Mouse (Mus musculus): Measurements from ENCODE around the gene Rcc2. TPM values are rescaled to one million over a fixed set of nuclear protein-coding genes. Genes with fewer than 3 reads are reported as not detected.

Rcc2 gene
- polyA plus RNA-seq, 1 experiment from 2014 or later: 106 TPM

- 94% methylated on average over 5 of the region's 5 CpGs for WGBS
- ATAC-seq (ENCODE audit: low FRiP score, low read depth): no peak
- Histone ChIP-seq H3K27ac (no peak overlapping the region), H3K9me3 (no peaks in the 10 kb centered on the region), H3K36me3 (peaks cover 76% of the 10 kb centered on the region), H3K27me3 (replicated peaks) (no peaks in the 10 kb centered on the region), H3K9ac (no peak overlapping the region), H3K4me2 (replicated peaks) (no peak overlapping the region), H3K4me3 (no peak overlapping the region), H3K4me1 (no peaks in the 10 kb centered on the region; the same call in 1 of the 2 replicates)
Measured at GRCm38 (mm10) chr4:140720091-140720490, 19.8 kb downstream of the Rcc2 start.

GRCm38 (mm10) chr4:140721968-140722490, 21.7 kb downstream of the Rcc2 start:
- H3K36me3 ChIP-seq: peaks cover 60% of the 10 kb centered on the region
- no peak overlapping the region for H3K4me2 ChIP-seq (replicated peaks)
- no peaks in the 10 kb centered on the region for H3K9me3 ChIP-seq
- no peak overlapping the region for H3K27ac ChIP-seq
- no peak overlapping the region for H3K9ac ChIP-seq
- H3K4me3 ChIP-seq: no peak overlapping the region
- H3K4me1 ChIP-seq: no peaks in the 10 kb centered on the region; the same call in 1 of the 2 replicates
- 90% methylated on average over 20 of the region's 20 CpGs for WGBS
- ATAC-seq (ENCODE audit: low FRiP score, low read depth): no peak
- no peaks in the 10 kb centered on the region for H3K27me3 ChIP-seq (replicated peaks)

DNA sequence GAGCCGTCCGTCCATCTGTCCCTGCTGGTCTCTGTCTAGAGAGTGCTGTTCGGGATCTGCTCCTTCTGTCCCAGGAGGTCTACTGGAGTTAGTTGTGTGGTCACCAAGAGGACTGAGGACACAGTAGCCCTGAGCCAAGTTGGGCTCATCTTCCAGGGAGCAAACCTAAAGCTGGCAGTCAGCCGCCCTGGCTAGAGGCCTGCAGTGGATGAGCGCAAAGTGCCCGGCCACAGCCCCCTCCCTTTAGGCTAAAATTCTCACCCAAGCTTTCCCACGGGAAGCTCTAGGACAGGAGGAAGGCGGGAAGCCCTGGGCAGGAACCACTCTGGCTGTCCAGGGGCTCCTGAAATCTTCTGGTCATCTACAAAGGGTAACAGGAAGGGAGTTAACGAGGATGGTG, 22.4 kb downstream of the Rcc2 start:
- ATAC-seq (ENCODE audit: low FRiP score, low read depth): no peak
- H3K36me3 ChIP-seq: peaks cover 56% of the 10 kb centered on the region
- 79% methylated on average over 9 of the region's 9 CpGs for WGBS
- H3K4me1 ChIP-seq: no peaks in the 10 kb centered on the region; the same call in 1 of the 2 replicates
- H3K9ac ChIP-seq: no peak overlapping the region
- no peak overlapping the region for H3K4me3 ChIP-seq
- no peaks in the 10 kb centered on the region for H3K27me3 ChIP-seq (replicated peaks)
- no peak overlapping the region for H3K27ac ChIP-seq
- H3K9me3 ChIP-seq: no peaks in the 10 kb centered on the region
- no peak overlapping the region for H3K4me2 ChIP-seq (replicated peaks)

DNA sequence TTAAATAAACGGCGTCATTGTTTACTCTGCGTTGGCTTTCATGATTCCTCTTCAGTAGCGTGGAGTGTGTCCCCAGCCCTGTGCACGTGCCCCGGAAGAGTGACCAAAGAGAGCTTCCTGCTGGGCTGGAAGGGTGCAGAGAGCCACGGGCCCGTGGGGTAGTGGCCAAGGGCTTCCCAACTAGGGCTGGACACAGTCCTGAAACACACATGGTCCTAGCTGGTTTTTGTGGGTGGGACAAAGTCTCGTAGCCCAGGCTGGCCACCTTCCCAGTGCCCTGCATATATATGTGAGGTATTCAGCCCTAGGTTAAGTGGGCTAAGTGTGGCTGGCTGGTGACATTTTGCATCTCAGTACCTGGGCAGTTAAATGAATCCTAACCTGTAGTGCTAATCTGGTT, 22.9 kb downstream of the Rcc2 start:
- Histone ChIP-seq H3K27ac (no peak overlapping the region), H3K4me2 (replicated peaks) (no peak overlapping the region), H3K27me3 (replicated peaks) (no peaks in the 10 kb centered on the region), H3K36me3 (peaks cover 51% of the 10 kb centered on the region), H3K9ac (no peak overlapping the region), H3K4me3 (no peak overlapping the region), H3K9me3 (no peaks in the 10 kb centered on the region), H3K4me1 (no peaks in the 10 kb centered on the region; the same call in 1 of the 2 replicates)
- ATAC-seq (ENCODE audit: low FRiP score, low read depth): no peak
- WGBS: 80% methylated on average over 9 of the region's 9 CpGs

DNA sequence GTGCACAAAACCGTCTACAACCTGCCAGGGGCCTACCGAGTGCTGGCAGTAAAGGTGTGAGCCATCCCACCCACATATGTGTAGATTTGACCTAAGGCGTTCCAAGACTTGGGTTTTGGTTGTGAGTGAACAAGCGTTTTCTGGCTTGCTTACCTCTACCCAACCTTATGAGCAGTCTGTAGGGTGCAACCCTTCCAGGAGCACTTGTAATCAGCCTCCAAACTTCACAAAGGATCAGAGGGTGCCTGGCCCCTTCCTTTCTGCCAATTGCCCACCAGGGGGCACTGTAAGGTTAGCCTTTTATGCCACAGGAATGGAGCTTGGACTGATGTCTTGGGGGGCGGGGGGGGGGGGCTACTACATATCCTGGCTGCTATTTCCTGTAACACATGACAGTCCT, 23.5 kb downstream of the Rcc2 start:
- Histone ChIP-seq H3K4me2 (replicated peaks) (no peak overlapping the region), H3K9ac (no peak overlapping the region), H3K9me3 (no peaks in the 10 kb centered on the region), H3K4me3 (no peak overlapping the region), H3K27ac (no peak overlapping the region), H3K36me3 (peaks cover 45% of the 10 kb centered on the region), H3K4me1 (no peaks in the 10 kb centered on the region; the same call in 1 of the 2 replicates), H3K27me3 (replicated peaks) (no peaks in the 10 kb centered on the region)
- WGBS: 60% methylated on average over 5 of the region's 5 CpGs
- ATAC-seq (ENCODE audit: low FRiP score, low read depth): 0 out of 2 replicates have a peak, but pooled peaks have one; percentile 56

DNA sequence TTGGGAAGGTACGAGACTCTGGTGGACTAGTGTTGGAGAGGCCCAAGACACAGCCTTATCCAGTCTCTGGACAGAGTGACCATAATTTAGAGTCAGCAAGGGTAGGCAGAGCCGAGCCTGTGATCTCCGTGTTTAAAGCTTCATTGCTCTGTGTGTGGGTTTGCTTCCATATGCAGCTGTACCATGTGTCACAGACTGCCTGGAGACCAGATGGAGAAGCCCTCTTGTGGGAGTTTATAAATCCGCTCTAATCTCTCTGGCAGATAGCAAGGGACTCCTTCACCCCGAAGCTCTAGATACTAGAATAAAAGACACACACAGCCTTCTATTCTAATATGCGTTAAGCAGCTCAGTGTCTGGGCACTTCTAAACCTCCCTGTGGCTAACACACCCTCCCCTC, 24.4 kb downstream of the Rcc2 start:
- H3K9ac ChIP-seq: no peak overlapping the region
- WGBS: 76% methylated on average over 6 of the region's 6 CpGs
- H3K27ac ChIP-seq: no peak overlapping the region
- no peak overlapping the region for H3K4me2 ChIP-seq (replicated peaks)
- no peak overlapping the region for H3K4me3 ChIP-seq
- H3K9me3 ChIP-seq: no peaks in the 10 kb centered on the region
- no peak for ATAC-seq (ENCODE audit: low FRiP score, low read depth)
- H3K27me3 ChIP-seq (replicated peaks): no peaks in the 10 kb centered on the region
- H3K36me3 ChIP-seq: peaks cover 36% of the 10 kb centered on the region
- no peaks in the 10 kb centered on the region; the same call in 1 of the 2 replicates for H3K4me1 ChIP-seq

GRCm38 (mm10) chr4:140726907-140727306, 26.6 kb downstream of the Rcc2 start:
- ATAC-seq (ENCODE audit: low FRiP score, low read depth): no peak
- no peak overlapping the region; the same call in 1 of the 2 replicates for H3K27ac ChIP-seq

GRCm38 (mm10) chr4:140731654-140732053, 31.3 kb downstream of the Rcc2 start:
- H3K27ac ChIP-seq: no peak overlapping the region
- no peak overlapping the region for H3K4me2 ChIP-seq (replicated peaks)
- no peaks in the 10 kb centered on the region for H3K4me1 ChIP-seq
- no peaks in the 10 kb centered on the region for H3K27me3 ChIP-seq (replicated peaks)
- 0 out of 2 replicates have a peak, but pooled peaks cover 5% of the 10 kb centered on the region for H3K36me3 ChIP-seq
- H3K9ac ChIP-seq: no peak overlapping the region
- ATAC-seq (ENCODE audit: low FRiP score, low read depth): no peak
- no peaks in the 10 kb centered on the region for H3K9me3 ChIP-seq
- H3K4me3 ChIP-seq: no peak overlapping the region
- 81% methylated on average over 4 of the region's 4 CpGs for WGBS

More at GRCm38 (mm10) chr4:140726907-140727306, 26.6 kb downstream of the Rcc2 start:
- no peak overlapping the region for H3K9ac ChIP-seq
- H3K27me3 ChIP-seq (replicated peaks): no peaks in the 10 kb centered on the region
- H3K9me3 ChIP-seq: no peaks in the 10 kb centered on the region
- peaks cover 15% of the 10 kb centered on the region for H3K36me3 ChIP-seq
- H3K4me2 ChIP-seq (replicated peaks): no peak overlapping the region
- H3K4me3 ChIP-seq: no peak overlapping the region
- H3K4me1 ChIP-seq: no peaks in the 10 kb centered on the region; the same call in 1 of the 2 replicates
- WGBS: 85% methylated on average over 12 of the region's 12 CpGs

DNA sequence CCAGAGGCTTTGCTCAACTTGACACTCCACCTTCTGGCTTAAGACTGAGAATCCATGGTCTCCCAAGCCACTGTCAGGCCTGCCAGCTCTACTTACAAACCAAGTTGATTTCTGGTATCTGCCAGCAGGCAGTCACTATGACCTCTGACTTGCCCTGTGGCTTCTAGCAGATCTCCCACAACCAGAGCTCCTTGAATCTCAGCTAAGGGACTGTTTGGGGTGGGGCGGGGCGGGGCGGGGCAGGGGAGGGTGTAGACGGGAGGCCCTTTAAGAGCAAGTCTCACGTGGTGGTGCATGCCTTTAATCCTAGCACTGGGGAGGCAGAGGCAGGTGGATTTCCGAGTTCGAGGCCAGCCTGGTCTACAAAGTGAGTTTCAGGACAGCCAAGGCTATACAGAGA, 32.5 kb downstream of the Rcc2 start:
- Histone ChIP-seq H3K36me3 (no peaks in the 10 kb centered on the region), H3K4me2 (replicated peaks) (no peak overlapping the region), H3K27me3 (replicated peaks) (no peaks in the 10 kb centered on the region), H3K4me3 (no peak overlapping the region), H3K27ac (no peak overlapping the region), H3K9me3 (no peaks in the 10 kb centered on the region), H3K4me1 (no peaks in the 10 kb centered on the region), H3K9ac (no peak overlapping the region)
- WGBS: 72% methylated on average over 7 of the region's 7 CpGs
- ATAC-seq (ENCODE audit: low FRiP score, low read depth): no peak

DNA sequence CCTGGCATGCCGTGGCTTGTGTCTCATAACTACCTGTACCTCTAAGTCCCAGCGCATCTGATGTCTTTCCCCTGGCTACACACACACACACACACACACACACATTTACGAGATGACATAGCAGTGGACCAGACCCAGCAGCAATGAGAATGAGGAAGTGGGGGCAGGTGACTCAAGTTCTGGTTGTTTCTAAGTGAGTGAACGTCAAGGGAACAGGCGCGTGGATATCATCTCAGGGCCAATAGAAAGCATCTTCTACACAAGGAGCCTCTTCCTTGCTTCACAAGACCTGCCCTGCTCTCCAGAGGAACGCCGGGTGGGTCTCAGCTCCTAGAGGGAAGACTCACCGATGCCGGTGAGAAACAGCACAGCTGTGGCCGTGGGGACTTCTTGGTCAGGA, 40.3 kb downstream of the Rcc2 start:
- Histone ChIP-seq H3K27me3 (replicated peaks) (no peaks in the 10 kb centered on the region), H3K27ac (no peak overlapping the region), H3K9ac (no peak overlapping the region), H3K4me1 (peaks cover 8% of the 10 kb centered on the region; the same call in 1 of the 2 replicates), H3K36me3 (no peaks in the 10 kb centered on the region), H3K4me3 (no peak overlapping the region), H3K4me2 (replicated peaks) (no peak overlapping the region), H3K9me3 (no peaks in the 10 kb centered on the region)
- WGBS: 89% methylated on average over 11 of the region's 11 CpGs
- ATAC-seq (ENCODE audit: low FRiP score, low read depth): no peak

DNA sequence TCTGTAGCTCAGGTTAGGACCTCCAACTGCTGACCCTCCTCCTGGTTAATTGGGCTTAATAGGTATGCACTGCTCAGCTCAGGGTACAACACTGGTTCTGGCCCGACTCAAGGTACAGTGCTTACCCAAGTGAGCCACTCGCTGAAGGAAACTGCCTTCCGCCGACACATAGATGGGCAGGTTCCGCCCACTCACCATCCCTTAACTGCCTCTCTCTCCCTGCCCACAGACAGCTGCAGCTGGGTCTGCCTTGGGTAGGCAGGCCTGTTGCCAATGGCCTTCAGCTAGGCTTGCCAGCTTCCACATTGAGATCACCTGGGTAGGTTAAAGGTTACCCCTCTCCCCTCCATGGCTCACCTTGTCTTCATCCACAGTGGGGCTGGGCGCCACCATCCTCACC, 41.1 kb downstream of the Rcc2 start:
- Histone ChIP-seq H3K9me3 (no peaks in the 10 kb centered on the region), H3K27ac (no peak overlapping the region), H3K4me2 (replicated peaks) (no peak overlapping the region), H3K4me1 (peaks cover 8% of the 10 kb centered on the region; the same call in 1 of the 2 replicates), H3K27me3 (replicated peaks) (no peaks in the 10 kb centered on the region), H3K36me3 (no peaks in the 10 kb centered on the region), H3K9ac (no peak overlapping the region), H3K4me3 (no peak overlapping the region)
- ATAC-seq (ENCODE audit: low FRiP score, low read depth): no peak
- WGBS: 87% methylated on average over 6 of the region's 6 CpGs

DNA sequence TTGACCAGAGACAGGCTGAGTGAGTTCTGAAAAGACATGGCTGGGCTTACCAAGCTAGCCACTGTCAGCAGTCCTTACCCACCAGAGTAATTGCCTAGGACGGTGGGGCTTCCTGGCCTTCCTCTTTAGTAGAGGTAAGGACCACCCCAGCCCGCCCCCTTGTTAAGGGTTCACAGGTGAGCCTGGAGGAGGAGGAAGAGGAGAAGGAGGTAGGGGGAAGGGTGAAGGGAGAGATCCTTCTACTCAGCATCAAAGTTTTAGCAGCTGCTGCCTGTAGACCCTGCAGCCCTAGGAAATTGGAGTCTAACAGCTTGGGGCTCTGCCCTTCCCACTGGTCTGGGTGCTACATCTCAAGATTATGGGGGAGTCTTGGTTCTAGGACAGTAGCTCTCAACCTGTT, 42.2 kb downstream of the Rcc2 start, which contains the start of gene Padi6:
TSS of gene Padi6 (minus strand) at position 101 of the 400 bp plus-strand sequence.
- H3K4me2 ChIP-seq (replicated peaks): no peak within 1 kb of the TSS
- no peak within 1 kb of the TSS for H3K4me3 ChIP-seq
- H3K9ac ChIP-seq: no peak within 1 kb of the TSS
- peaks cover 8% of the 10 kb centered on the region; the same call in 1 of the 2 replicates for H3K4me1 ChIP-seq
- H3K36me3 ChIP-seq: no peaks in the 10 kb centered on the region
- no peak for ATAC-seq (ENCODE audit: low FRiP score, low read depth)
- 80% methylated on average over 2 of the region's 2 CpGs for WGBS
- no peaks in the 10 kb centered on the region for H3K9me3 ChIP-seq
- no peaks in the 10 kb centered on the region for H3K27me3 ChIP-seq (replicated peaks)
- H3K27ac ChIP-seq: no peak within 1 kb of the TSS

DNA sequence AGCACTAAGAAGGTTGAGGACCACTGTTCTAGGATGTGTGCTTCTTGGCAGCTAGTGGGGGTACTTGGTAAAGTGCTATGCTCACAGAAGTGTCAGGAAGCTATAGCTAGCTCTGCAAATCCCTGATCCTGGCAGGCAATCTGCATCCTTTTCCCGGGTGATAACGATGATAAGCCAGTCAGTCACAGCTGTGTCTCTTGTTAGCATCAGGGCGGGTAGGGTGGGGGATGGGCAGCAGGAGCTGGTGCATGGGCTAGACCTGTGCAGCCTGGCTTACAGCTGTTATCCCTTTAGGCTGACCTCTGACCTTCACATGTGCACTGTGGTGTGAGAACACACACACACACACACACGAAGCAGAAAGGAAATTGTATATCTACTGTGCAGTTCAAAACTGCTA, 42.7 kb downstream of the Rcc2 start:
- WGBS: 47% methylated on average over 4 of the region's 4 CpGs
- no peak overlapping the region for H3K27ac ChIP-seq
- H3K9me3 ChIP-seq: no peaks in the 10 kb centered on the region
- peaks cover 8% of the 10 kb centered on the region; the same call in 1 of the 2 replicates for H3K4me1 ChIP-seq
- no peak overlapping the region for H3K4me3 ChIP-seq
- no peaks in the 10 kb centered on the region for H3K36me3 ChIP-seq
- no peak for ATAC-seq (ENCODE audit: low FRiP score, low read depth)
- no peak overlapping the region for H3K9ac ChIP-seq
- no peak overlapping the region for H3K4me2 ChIP-seq (replicated peaks)
- no peaks in the 10 kb centered on the region for H3K27me3 ChIP-seq (replicated peaks)
